Mouse (Mus musculus) small intestine, adult 2 months (tissue): ENCODE measurements around the gene Tmpo.
"Not testable (repeated sequence)": the region's sequence is repeated elsewhere in the genome, so short reads cannot be mapped to it uniquely, and the experiment has no call there.

Experiments used
- CTCF ChIP-seq: fragments of 200-500 bp; IDR thresholded peaks from 2 replicates; pipeline ENCODE4 v1.5.1; 2012; ENCODE audit warnings: low read depth, mild to moderate bottlenecking, control low read depth, inconsistent platforms, low read length, moderate library complexity, mixed read lengths; ENCODE audit not compliant: insufficient replicate concordance, insufficient read length; ENCODE audit errors: extremely low read depth
- POLR2A ChIP-seq: fragments of 200-500 bp; IDR thresholded peaks from 2 replicates; pipeline ENCODE4 v1.6.1; 2012; ENCODE audit warnings: low read depth, mild to moderate bottlenecking, control low read depth, inconsistent platforms, low read length, moderate library complexity

DNA sequence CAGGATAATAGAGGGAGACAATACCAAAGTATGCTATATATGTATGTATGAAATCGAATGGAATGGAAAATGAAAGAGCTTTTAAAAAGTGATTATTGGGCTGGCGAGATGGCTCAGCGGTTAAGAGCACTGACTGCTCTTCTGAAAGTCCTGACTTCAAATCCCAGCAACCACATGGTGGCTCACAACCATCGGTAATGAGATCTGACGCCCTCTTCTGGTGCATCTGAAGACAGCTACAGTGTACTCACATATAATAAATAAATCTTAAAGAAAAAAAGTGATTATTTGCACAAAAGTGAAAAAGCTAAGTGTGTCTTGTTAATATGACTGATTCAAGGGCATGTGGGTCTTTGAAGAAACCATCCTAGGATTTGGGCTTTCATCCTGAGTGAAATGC is 3.8 kb upstream of the Tmpo start:
- TF ChIP-seq CTCF, POLR2A: not testable (repeated sequence)
